Mouse (Mus musculus) common myeloid progenitor, adult 5-6 weeks (primary cell): ENCODE results near the gene Thap2. TPM values are rescaled to one million over a fixed set of nuclear protein-coding genes. Genes with fewer than 3 reads are reported as not detected.

Experiments
- total RNA-seq: library from RNA; stranded (forward); fragments of 200-1000, 187-1606 nt; gene quantifications from 2 replicates; pipeline ENCODE4 v1.2.3, GENCODE M21; 2017

Thap2 gene
- total RNA-seq, 1 experiment from 2014 or later: 11.7 TPM

Other genes with a start within 250 kb of the Thap2 start
- not detected in 2 replicates for gene Tph2, start 199.4 kb downstream of the Thap2 start, total RNA-seq
- gene Tbc1d15, start 133.0 kb downstream of the Thap2 start, total RNA-seq: 41.5 and 58.2 TPM in 2 replicates
- gene Rab21, start 68.8 kb downstream of the Thap2 start, total RNA-seq: 38.3 and 43.0 TPM in 2 replicates
- 19.6 and 22.2 TPM in 2 replicates for gene Tmem19, start 21.9 kb downstream of the Thap2 start, total RNA-seq
- 39.7 and 62.4 TPM in 2 replicates for gene Zfc3h1, start 516 bp upstream of the Thap2 start, total RNA-seq
- not detected in 2 replicates for gene A930009A15Rik, start 185.5 kb upstream of the Thap2 start, total RNA-seq
- 0.05 and 0.78 TPM in 2 replicates for gene Lgr5, start 203.3 kb upstream of the Thap2 start, total RNA-seq